Mouse (Mus musculus) cortical plate, adult 2 months (tissue): Measurements from ENCODE around the gene Abcb11. TPM values are rescaled to one million over a fixed set of nuclear protein-coding genes. Genes with fewer than 3 reads are reported as not detected.

ENCODE experiments used
- H3K27ac ChIP-seq: fragments of 200-500 bp; 2 replicates; pipeline ENCODE4 v1.5.1; 2012; ENCODE audit warnings: low read length, control low read depth, inconsistent platforms; ENCODE audit not compliant: insufficient read depth
- H3K4me1 ChIP-seq: fragments of 200-500 bp; 2 replicates; pipeline ENCODE4 v1.6.1; 2011; ENCODE audit warnings: low read length; ENCODE audit not compliant: control insufficient read depth, insufficient read depth
- H3K4me3 ChIP-seq: fragments of 200-500 bp; 2 replicates; pipeline ENCODE4 v1.5.1; 2011; ENCODE audit warnings: mild to moderate bottlenecking, low read length, control low read depth; ENCODE audit not compliant: insufficient read depth
- CTCF ChIP-seq: fragments of 200-500 bp; IDR thresholded peaks from 2 replicates; pipeline ENCODE4 v1.5.1; 2011; ENCODE audit warnings: mild to moderate bottlenecking, control low read depth, low read length; ENCODE audit not compliant: insufficient read depth; ENCODE audit errors: extremely low read depth
- POLR2A ChIP-seq: fragments of 200-500 bp; IDR thresholded peaks from 2 replicates; pipeline ENCODE4 v1.6.1; 2011; ENCODE audit warnings: mild to moderate bottlenecking, low read length, control low read depth; ENCODE audit not compliant: insufficient read depth; ENCODE audit errors: extremely low read depth
- polyA plus RNA-seq: library from polyadenylated mRNA; depleted of rRNA; stranded (reverse); fragments of >200 nt; gene quantifications from 2 replicates; pipeline ENCODE4 v1.2.3, GENCODE M21; 2012

The Abcb11 gene
- polyA plus RNA-seq, 1 experiment = not detected

DNA sequence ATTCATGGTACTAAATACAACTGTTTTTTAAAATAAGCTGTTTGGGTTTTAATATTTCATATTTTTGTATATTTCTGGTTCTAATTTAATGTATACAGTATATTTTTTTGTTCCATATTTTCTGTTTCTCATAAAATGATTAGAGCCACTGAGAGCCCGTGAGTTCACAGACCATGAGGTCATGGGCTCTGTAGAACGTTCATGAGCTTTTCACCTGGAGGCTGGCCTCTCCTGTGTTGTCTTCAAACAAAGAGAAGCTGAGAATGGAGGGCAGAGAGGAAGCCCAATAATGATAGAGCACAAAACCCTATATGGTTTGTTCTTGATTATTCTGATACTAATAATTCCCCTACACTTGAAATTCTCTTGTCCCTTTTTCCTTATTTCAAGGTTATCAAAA lies 117.7 kb downstream of the Abcb11 start:
- H3K27ac ChIP-seq = no peak overlapping the region
- TF ChIP-seq POLR2A (no peak), CTCF (no peak)
- no peak overlapping the region for H3K4me3 ChIP-seq
- H3K4me1 ChIP-seq = no peaks in the 10 kb centered on the region

DNA sequence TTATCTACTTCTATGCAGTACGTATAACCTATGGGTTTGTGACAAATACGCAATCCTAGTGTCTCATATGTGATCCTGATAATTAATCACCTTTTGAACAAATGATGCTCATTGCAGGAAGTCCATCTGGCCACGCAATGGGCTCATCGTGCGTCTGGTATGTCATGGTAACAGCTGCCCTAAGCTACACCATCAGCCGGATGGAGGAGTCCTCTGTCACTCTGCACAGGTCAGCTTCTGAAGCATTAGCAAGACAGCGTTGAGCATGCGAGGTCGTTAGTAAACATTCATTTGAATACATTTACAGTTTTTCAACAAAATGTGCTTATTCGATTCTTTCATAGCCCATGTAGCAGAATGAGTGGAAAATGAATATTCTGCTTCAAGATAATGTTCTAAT lies 119.6 kb downstream of the Abcb11 start:
- TF ChIP-seq POLR2A (no peak), CTCF (no peak)
- Histone ChIP-seq H3K4me3 (no peak overlapping the region), H3K27ac (no peak overlapping the region), H3K4me1 (no peaks in the 10 kb centered on the region)

- TF ChIP-seq POLR2A (no peak), CTCF (no peak)
- no peak overlapping the region for H3K27ac ChIP-seq
- no peaks in the 10 kb centered on the region for H3K4me1 ChIP-seq
- no peak overlapping the region for H3K4me3 ChIP-seq
Observed at GRCm38 (mm10) chr2:69221868-69222416, 120.5 kb downstream of the Abcb11 start.

DNA sequence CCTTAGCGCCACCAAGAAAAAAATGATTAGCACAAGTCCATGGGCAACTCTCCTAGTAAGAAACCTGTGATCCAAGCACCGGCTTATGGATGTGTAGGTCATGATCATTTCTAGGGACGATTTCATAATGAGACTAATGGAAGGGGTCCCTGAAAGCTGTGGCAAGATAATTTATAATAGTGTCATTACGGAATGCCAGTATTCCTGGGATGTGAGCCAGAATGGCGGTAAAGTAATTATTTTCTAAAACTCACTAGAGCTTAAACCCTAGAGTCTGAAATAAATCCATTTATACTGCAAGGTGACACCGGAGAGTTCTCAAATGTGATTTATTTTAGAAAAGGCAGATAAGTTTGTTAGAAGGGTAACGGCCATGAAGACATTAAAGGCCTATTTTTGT lies 127.2 kb downstream of the Abcb11 start:
- H3K4me3 ChIP-seq = no peak overlapping the region
- no peak overlapping the region for H3K27ac ChIP-seq
- no peaks in the 10 kb centered on the region for H3K4me1 ChIP-seq
- TF ChIP-seq CTCF = no peak
- TF ChIP-seq POLR2A = no peak

GRCm38 (mm10) chr2:69212652-69213051 lies 129.8 kb downstream of the Abcb11 start:
- H3K27ac ChIP-seq = no peak overlapping the region
- no peak overlapping the region for H3K4me3 ChIP-seq
- H3K4me1 ChIP-seq = no peaks in the 10 kb centered on the region
- no peak for TF ChIP-seq CTCF
- TF ChIP-seq POLR2A = no peak

GRCm38 (mm10) chr2:69210773-69211172 lies 131.6 kb downstream of the Abcb11 start, which contains the start of gene G6pc2:
Gene G6pc2 (plus strand): TSS chr2:69211073.
- no peak within 1 kb of the TSS for H3K4me3 ChIP-seq
- H3K27ac ChIP-seq = no peak within 1 kb of the TSS
- H3K4me1 ChIP-seq = no peaks in the 10 kb centered on the region
- TF ChIP-seq CTCF (no peak), POLR2A (no peak)

DNA sequence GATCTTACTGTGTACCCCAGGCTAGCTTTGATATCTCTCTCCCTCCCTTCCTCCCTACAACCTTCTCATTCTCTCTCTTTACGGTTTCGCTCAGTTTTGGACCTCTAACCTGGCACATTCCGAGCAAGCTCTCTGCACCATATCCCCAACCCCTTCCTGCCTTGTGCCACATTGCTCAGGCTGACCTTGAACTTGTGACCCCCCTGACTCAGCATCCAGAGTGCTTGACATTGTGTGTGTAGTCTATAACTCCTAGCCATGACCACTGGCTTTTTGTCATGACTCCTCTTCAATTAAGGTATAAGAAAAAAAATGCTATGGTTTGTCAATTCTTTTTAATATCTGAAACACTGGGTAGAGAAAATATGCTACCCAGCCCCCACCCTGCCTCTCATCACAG lies 132.7 kb downstream of the Abcb11 start:
- H3K4me3 ChIP-seq = no peak overlapping the region
- H3K4me1 ChIP-seq = no peaks in the 10 kb centered on the region
- no peak for TF ChIP-seq POLR2A
- TF ChIP-seq CTCF = no peak
- H3K27ac ChIP-seq = no peak overlapping the region

DNA sequence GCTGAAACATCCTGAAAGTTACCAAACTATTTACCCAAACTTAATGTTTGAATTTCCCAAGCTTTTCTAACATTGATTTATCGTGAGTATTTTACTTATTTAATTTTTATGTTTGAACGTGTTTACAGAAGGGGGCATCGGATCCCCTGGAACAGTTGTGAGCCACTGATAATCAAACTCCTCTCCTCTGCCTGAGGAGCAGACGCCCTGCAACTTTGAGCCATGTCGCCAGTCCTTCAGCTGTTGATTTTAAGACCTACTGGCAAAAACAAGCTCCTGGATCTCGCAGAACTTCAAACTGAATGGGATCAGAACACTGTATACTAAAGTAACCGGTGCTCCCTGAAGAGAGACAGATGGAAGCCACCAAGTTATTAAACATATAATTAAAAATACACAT lies 135.9 kb downstream of the Abcb11 start:
- no peak for TF ChIP-seq CTCF
- no peak for TF ChIP-seq POLR2A
- Histone ChIP-seq H3K27ac (no peak overlapping the region), H3K4me1 (no peaks in the 10 kb centered on the region), H3K4me3 (no peak overlapping the region)

DNA sequence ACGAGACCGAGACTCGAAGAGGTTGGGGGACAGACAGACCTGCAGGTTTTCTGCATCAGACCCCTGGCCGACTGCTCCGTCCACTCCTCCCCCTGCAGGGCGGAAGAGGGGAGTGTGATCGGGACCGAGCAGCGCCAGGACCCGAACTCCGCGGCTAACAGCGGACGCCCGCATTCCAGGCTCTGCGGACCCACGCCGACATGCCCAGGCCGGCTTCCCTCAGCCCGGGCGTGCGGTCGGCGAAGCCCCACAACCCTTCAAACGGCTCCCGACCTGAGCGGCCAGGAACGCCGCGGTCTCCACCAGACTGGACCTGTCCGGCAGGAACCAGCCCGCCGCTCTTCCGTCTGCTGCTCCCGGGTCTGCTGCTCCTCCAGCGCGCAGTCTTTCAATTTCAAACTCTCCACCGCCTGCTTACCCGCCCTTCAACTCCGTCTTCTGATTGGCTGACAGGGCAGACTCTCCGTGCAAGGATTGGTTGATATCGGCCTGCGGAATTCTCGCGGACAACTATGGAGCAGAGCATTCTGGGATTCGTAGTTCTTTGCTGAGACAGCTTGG lies 136.5 kb downstream of the Abcb11 start, which contains the start of gene Spc25:
Gene Spc25 (minus strand): TSS at position 404 of the 561 bp plus-strand sequence.
- H3K4me3 ChIP-seq = peak within 1 kb of the TSS; percentile 35
- no peak within 1 kb of the TSS for H3K27ac ChIP-seq
- H3K4me1 ChIP-seq = no peaks in the 10 kb centered on the region
- TF ChIP-seq POLR2A (no peak), CTCF (no peak)

DNA sequence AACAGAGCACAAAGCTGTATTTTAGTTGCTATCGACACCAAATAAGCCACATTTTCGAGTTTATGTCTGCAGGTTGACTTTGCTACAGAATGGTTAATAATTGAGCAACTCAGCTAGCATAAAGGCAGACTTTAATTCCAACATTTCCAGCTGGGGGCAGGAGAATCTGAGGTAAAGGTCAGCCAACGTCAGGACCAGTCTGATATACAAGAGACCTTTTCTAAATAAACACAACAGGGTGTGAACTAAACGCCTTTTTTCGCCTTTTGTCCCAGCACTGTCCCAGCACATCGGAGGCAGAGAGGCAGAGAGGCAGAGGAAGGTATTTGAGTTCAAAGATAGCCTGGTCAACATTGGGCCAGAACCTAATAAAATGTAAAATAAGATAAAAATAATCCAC lies 137.2 kb downstream of the Abcb11 start:
- no peaks in the 10 kb centered on the region for H3K4me1 ChIP-seq
- peak overlapping the region; percentile 35; the same call in 1 of the 2 replicates for H3K4me3 ChIP-seq
- no peak overlapping the region for H3K27ac ChIP-seq
- TF ChIP-seq CTCF (no peak), POLR2A (no peak)

DNA sequence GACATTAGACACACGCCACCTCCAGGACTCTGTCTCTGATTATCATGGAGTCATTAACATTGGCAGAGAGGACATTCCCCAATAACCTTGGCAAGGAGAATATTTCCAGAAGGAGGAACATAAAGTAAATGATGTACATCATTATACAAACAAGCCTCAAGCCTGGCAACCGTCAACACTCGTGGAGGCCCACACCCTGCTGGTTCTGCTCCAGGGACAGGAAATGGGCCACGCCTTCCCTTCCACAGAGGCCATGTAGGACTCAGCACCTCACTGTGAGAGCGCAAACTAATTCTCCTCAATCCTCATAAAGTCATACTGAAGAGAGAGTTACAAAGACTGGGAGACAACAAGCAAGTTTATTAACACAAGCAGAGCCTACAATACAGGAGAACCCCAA lies 148.9 kb downstream of the Abcb11 start:
- TF ChIP-seq CTCF = no peak
- Histone ChIP-seq H3K4me1 (peaks cover 3% of the 10 kb centered on the region; the same call in 1 of the 2 replicates), H3K4me3 (no peak overlapping the region), H3K27ac (no peak overlapping the region)
